Mouse (Mus musculus): ENCODE measurements at regions not wholly inside any gene's neighbourhood (a gene's known extent, or its start where the extent isn't known, plus 50 kb on each side); places are given as distances from the start of the nearest gene placed in this dataset.

- DNase-seq, result no peak
Observed at GRCm38 (mm10) chr2:49376281-49376680, 75.0 kb upstream of the Epc2 start.

- DNase-seq, result no peak
Observed at GRCm38 (mm10) chr2:49379222-49379805, 72.0 kb upstream of the Epc2 start.

- peak; percentile 58 for DNase-seq
Observed at GRCm38 (mm10) chr2:49380965-49381364, 70.3 kb upstream of the Epc2 start.

- no peak for DNase-seq
Observed at GRCm38 (mm10) chr2:49386747-49387146, 64.5 kb upstream of the Epc2 start.

GRCm38 (mm10) chr2:49391322-49392262 is 59.7 kb upstream of the Epc2 start:
- DNase-seq, result no peak

All from kidney, adult 9 months (tissue).